Mouse (Mus musculus) forebrain, embryonic 11.5 days (tissue): Measurements from ENCODE around the gene Cd300e. TPM values are rescaled to one million over a fixed set of nuclear protein-coding genes. Genes with fewer than 3 reads are reported as not detected.

Source experiments
- ATAC-seq: fragments of 200-750 bp; cut with Nextera tagmentation; replicated peaks from 2 replicates; pipeline ENCODE4 v1.8.0; 2017; ENCODE audit warnings: moderate TSS enrichment; ENCODE audit not compliant: low FRiP score
- DNase-seq: peaks from one replicate; pipeline ENCODE4 v3.0.0-alpha.2; 2017; ENCODE audit warnings: low spot score
- H3K27ac ChIP-seq: fragments of 300-500 bp; sonication (generic); 2 replicates; pipeline ENCODE4 v1.5.1; 2014; ENCODE audit warnings: low read depth, low read length
- H3K27me3 ChIP-seq: fragments of 300-500 bp; sonication (generic); 2 replicates; pipeline ENCODE4 v1.6.1; 2014; ENCODE audit warnings: mild to moderate bottlenecking, low read length, mixed read lengths; ENCODE audit not compliant: control insufficient read depth, insufficient read depth
- H3K36me3 ChIP-seq: fragments of 300-500 bp; sonication (generic); 2 replicates; pipeline ENCODE4 v1.6.1; 2014; ENCODE audit warnings: mild to moderate bottlenecking, low read length, moderate library complexity, mixed read lengths; ENCODE audit not compliant: control insufficient read depth, insufficient read depth
- H3K4me1 ChIP-seq: fragments of 300-500 bp; sonication (generic); replicated peaks from 2 replicates; pipeline ENCODE4 v1.6.1; 2014; ENCODE audit warnings: low read length, mixed read lengths; ENCODE audit not compliant: control insufficient read depth, insufficient read depth
- H3K4me2 ChIP-seq: fragments of 300-500 bp; sonication (generic); 2 replicates; pipeline ENCODE4 v1.6.1; 2014; ENCODE audit warnings: low read depth, mild to moderate bottlenecking, low read length, moderate library complexity, mixed read lengths; ENCODE audit not compliant: severe bottlenecking
- H3K4me3 ChIP-seq: fragments of 300-500 bp; sonication (generic); 2 replicates; pipeline ENCODE4 v1.5.1; 2014; ENCODE audit warnings: low read depth, low read length
- H3K9ac ChIP-seq: fragments of 300-500 bp; sonication (generic); 2 replicates; pipeline ENCODE4 v1.6.1; 2014; ENCODE audit warnings: low read length
- H3K9me3 ChIP-seq: fragments of 300-500 bp; sonication (generic); 2 replicates; pipeline ENCODE4 v1.6.1; 2016; ENCODE audit warnings: low read length, mixed read lengths; ENCODE audit not compliant: control insufficient read depth
- WGBS: fragments of 180-500 bp; shearing (Covaris S2); extraction: QIAGEN DNeasy Blood & Tissue Kit; methylation state at CpG from one replicate; pipeline ENCODE4 v1.1.7; 2014; 5-methylcytosine and 5-hydroxymethylcytosine counted together
- polyA plus RNA-seq: library from polyadenylated mRNA; unstranded; fragments of >200 nt; fragmentation: Nextera tagmentation; extraction: Ambion mirVana; gene quantifications from 2 replicates; pipeline ENCODE4 v1.2.1, GENCODE M21; 2014

Cd300e gene
- polyA plus RNA-seq, 1 experiment from 2014 or later = not detected

DNA sequence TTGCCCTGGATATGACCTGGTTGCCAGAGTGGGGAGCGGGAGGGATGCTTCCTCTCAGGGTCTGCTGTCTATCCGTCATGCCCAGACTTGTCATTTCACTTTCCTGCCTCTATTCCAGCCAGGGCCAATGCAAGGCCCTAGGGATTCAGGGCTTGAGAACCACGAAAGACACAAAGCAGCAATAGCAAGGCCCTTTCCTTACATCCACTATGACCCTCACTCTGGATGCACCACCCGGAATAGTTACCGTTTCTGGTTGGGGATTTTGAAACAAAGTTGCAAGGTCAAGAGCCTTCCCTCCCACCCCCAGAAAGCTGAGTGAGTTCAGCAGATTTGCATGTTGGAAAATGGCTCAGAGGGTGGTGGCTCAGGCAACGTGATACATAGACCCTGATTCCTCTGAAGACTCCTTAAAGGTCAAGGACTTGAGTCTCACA lies 39.7 kb upstream of the Cd300e start:
- Histone ChIP-seq H3K9ac (no peak overlapping the region), H3K36me3 (no peaks in the 10 kb centered on the region), H3K27ac (no peak overlapping the region), H3K4me2 (no peak overlapping the region), H3K4me3 (no peak overlapping the region), H3K27me3 (no peaks in the 10 kb centered on the region), H3K9me3 (no peaks in the 10 kb centered on the region), H3K4me1 (no peaks in the 10 kb centered on the region)
- no peak for ATAC-seq
- no peak for DNase-seq
- WGBS = 63% methylated on average over 6 of the region's 6 CpGs

- Histone ChIP-seq H3K4me2 (no peak overlapping the region), H3K36me3 (no peaks in the 10 kb centered on the region), H3K27ac (no peak overlapping the region), H3K9ac (no peak overlapping the region), H3K27me3 (no peaks in the 10 kb centered on the region), H3K4me1 (no peaks in the 10 kb centered on the region), H3K9me3 (no peaks in the 10 kb centered on the region), H3K4me3 (no peak overlapping the region)
- 82% methylated on average over 7 of the region's 7 CpGs for WGBS
- no peak for DNase-seq
- no peak for ATAC-seq
Observed at GRCm38 (mm10) chr11:115100741-115101140, 38.8 kb upstream of the Cd300e start.

- H3K4me3 ChIP-seq = no peak overlapping the region
- H3K4me1 ChIP-seq = no peaks in the 10 kb centered on the region
- WGBS = 77% methylated on average over 5 of the region's 5 CpGs
- H3K27ac ChIP-seq = no peak overlapping the region
- no peaks in the 10 kb centered on the region for H3K36me3 ChIP-seq
- H3K27me3 ChIP-seq = no peaks in the 10 kb centered on the region
- no peak overlapping the region for H3K9ac ChIP-seq
- DNase-seq = no peak
- H3K9me3 ChIP-seq = no peaks in the 10 kb centered on the region
- ATAC-seq = no peak
- no peak overlapping the region for H3K4me2 ChIP-seq
Observed at GRCm38 (mm10) chr11:115100032-115100621, 38.1 kb upstream of the Cd300e start.

- no peaks in the 10 kb centered on the region for H3K4me1 ChIP-seq
- H3K4me3 ChIP-seq = no peak overlapping the region
- H3K27ac ChIP-seq = no peak overlapping the region
- no peak overlapping the region for H3K9ac ChIP-seq
- WGBS = 72% methylated on average over 16 of the region's 16 CpGs
- no peaks in the 10 kb centered on the region for H3K27me3 ChIP-seq
- DNase-seq (no peak), ATAC-seq (no peak)
- H3K4me2 ChIP-seq = no peak overlapping the region
- no peaks in the 10 kb centered on the region for H3K9me3 ChIP-seq
- H3K36me3 ChIP-seq = no peaks in the 10 kb centered on the region
Observed at GRCm38 (mm10) chr11:115099241-115099840, 37.4 kb upstream of the Cd300e start.

GRCm38 (mm10) chr11:115098203-115098932 lies 36.4 kb upstream of the Cd300e start:
- H3K27ac ChIP-seq = no peak overlapping the region
- WGBS = 62% methylated on average over 10 of the region's 10 CpGs
- H3K27me3 ChIP-seq = no peaks in the 10 kb centered on the region
- DNase-seq = no peak
- H3K4me3 ChIP-seq = no peak overlapping the region
- H3K36me3 ChIP-seq = no peaks in the 10 kb centered on the region
- no peak overlapping the region for H3K4me2 ChIP-seq
- no peak for ATAC-seq
- no peaks in the 10 kb centered on the region for H3K4me1 ChIP-seq
- H3K9me3 ChIP-seq = no peaks in the 10 kb centered on the region
- no peak overlapping the region for H3K9ac ChIP-seq

DNA sequence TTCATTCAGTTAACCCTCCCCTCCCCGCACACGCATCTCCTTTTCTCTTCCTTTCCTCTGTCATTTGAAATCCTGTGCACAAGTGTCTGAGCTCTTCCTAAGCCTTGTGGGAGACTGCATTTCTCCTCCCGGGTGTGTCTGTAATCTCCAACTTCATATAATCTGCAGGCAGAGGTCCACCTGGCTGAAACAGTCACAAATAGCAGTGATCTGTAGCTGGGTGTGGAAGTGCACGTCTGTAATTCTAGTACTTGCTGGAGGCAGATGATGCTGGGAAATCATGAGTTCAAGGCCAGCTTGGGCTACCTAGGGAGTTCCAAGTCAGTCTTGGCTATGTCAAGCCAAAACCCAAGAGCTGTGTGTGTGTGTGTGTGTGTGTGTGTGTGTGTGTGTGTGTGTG lies 30.2 kb upstream of the Cd300e start:
- Histone ChIP-seq H3K9me3 (no peaks in the 10 kb centered on the region), H3K27ac (no peak overlapping the region), H3K9ac (no peak overlapping the region), H3K4me1 (0 out of 2 replicates have a peak, but pooled peaks cover 5% of the 10 kb centered on the region), H3K4me3 (peak overlapping the region; percentile 26; the same call in 1 of the 2 replicates), H3K36me3 (no peaks in the 10 kb centered on the region), H3K27me3 (peaks cover 11% of the 10 kb centered on the region; the same call in 1 of the 2 replicates), H3K4me2 (peak overlapping the region; percentile 55; the same call in 1 of the 2 replicates)
- WGBS = 15% methylated on average over 4 of the region's 4 CpGs
- no peak for ATAC-seq
- DNase-seq = no peak

DNA sequence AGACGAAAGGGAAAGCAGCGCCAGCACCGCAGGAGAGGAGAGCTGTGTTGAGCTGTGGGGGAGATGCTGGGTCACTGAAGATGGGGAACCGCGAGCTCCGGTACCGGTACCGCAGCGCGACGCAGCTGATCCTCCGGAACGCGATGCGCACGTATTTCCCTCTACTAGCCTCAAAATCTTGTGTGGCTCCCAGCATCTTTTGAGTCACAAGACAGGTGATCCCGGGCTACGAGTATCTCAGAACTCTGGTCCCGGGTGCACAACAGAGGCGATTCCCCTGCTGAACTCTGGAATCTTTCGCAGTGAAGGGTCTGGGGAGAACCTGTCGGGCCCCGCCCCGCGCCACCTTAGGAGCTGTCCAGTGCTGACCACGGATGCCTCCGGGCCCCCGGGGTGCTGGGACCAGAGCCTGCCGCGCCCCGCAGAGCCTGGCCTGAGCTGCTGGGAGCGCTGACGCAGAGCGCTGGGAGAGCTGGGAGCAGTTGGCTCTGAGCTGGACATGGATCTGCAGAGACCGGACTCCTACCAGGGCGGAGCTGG lies 29.5 kb upstream of the Cd300e start, which contains the start of gene Rab37:
Gene Rab37, plus strand, starts transcription at position 70 of the 540 bp plus-strand sequence.
- Histone ChIP-seq H3K9ac (peak within 1 kb of the TSS; percentile 41; the same call in 1 of the 2 replicates), H3K4me2 (peak within 1 kb of the TSS; percentile 55), H3K4me1 (0 out of 2 replicates have a peak, but pooled peaks cover 5% of the 10 kb centered on the region), H3K36me3 (no peaks in the 10 kb centered on the region), H3K4me3 (peak within 1 kb of the TSS; percentile 26), H3K9me3 (no peaks in the 10 kb centered on the region), H3K27me3 (peaks cover 11% of the 10 kb centered on the region; the same call in 1 of the 2 replicates), H3K27ac (no peak within 1 kb of the TSS)
- peak; percentile 68 for DNase-seq
- no peak for ATAC-seq
- 2% methylated on average over 36 of the region's 36 CpGs for WGBS

- no peak overlapping the region for H3K4me2 ChIP-seq
- H3K27me3 ChIP-seq = peaks cover 11% of the 10 kb centered on the region; the same call in 1 of the 2 replicates
- H3K4me3 ChIP-seq = no peak overlapping the region
- WGBS = 65% methylated on average over 6 of the region's 6 CpGs
- no peak overlapping the region for H3K27ac ChIP-seq
- 0 out of 2 replicates have a peak, but pooled peaks cover 7% of the 10 kb centered on the region for H3K4me1 ChIP-seq
- no peaks in the 10 kb centered on the region for H3K36me3 ChIP-seq
- no peak overlapping the region for H3K9ac ChIP-seq
- H3K9me3 ChIP-seq = no peaks in the 10 kb centered on the region
- DNase-seq (no peak), ATAC-seq (no peak)
Observed at GRCm38 (mm10) chr11:115089853-115090252, 27.9 kb upstream of the Cd300e start.
